Mouse (Mus musculus): ENCODE data around the gene Fam228a.

DNA sequence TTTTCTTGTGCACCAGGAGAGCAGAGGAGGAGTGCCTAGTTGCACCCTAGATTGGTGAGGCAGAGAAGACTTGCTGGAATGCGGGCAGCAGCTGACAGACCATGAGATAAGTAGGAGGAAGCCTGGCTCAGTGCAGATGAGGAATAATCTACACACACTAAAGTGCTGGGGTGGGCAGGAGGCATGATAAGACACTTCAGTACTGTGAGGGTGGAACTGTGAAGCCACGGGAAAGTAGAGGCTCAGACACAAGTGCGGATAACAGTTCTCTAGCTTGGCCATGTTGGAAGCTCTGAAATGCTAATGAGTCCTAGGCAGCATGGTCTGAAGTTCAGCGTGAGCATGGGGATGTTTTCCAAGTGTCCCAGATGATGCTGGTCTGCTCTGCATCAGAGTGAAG is 58.3 kb downstream of the Fam228a start:
- TF ChIP-seq CTCF (IDR thresholded peaks at IDR 0.05; ENCODE audit: low read depth): no peak
- no peak for TF ChIP-seq EP300 (IDR thresholded peaks at IDR 0.05; ENCODE audit: low read depth)

Measured in heart, postnatal 0 days (tissue).